Mouse (Mus musculus): ENCODE measurements at regions not wholly inside any gene's neighbourhood (a gene's known extent, or its start where the extent isn't known, plus 50 kb on each side); places are given as distances from the start of the nearest gene placed in this dataset.
A peak's percentile ranks its signal among the peaks of the same experiment; 100 is the strongest.

- intact Hi-C loops (cut with DNase I) = no loop called here
- no peak for DNase-seq
These were observed 55.3 kb upstream of the Plekha5 start for GRCm38 (mm10) chr6:140368354-140369069.

DNA sequence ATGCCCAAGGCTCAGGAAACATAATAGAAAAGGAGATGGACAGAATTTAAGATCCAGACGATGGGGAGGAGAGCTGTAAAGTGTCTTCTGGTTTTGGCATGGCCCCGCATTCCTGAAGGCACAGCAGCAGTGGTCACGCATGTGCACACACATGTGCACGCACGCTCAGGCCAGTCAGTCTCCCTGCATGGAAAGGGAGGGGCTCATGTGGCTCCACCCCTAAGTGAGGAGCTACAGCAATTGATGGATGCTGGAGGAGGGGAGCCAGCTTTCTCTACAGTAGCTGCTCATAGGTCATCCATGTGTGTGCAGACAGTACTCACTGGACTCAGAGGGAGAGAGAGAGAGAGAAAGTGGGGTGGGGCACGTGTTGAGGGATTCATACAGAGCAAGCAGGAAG, 56.6 kb upstream of the Plekha5 start:
- intact Hi-C loops (cut with DNase I) = no loop called here
- no peak for DNase-seq

GRCm38 (mm10) chr6:140366791-140367190, 57.1 kb upstream of the Plekha5 start:
- intact Hi-C loops (cut with DNase I) = no loop called here
- no peak for DNase-seq

GRCm38 (mm10) chr6:140360996-140361395, 62.9 kb upstream of the Plekha5 start:
- intact Hi-C loops (cut with DNase I) = no loop called here
- DNase-seq = no peak

- intact Hi-C loops (cut with DNase I) = no loop called here
- no peak for DNase-seq
These were observed 66.0 kb upstream of the Plekha5 start for GRCm38 (mm10) chr6:140357901-140358300.

- intact Hi-C loops (cut with DNase I) = no loop called here
- DNase-seq = no peak
These were observed 66.6 kb upstream of the Plekha5 start for GRCm38 (mm10) chr6:140357300-140357699.

DNA sequence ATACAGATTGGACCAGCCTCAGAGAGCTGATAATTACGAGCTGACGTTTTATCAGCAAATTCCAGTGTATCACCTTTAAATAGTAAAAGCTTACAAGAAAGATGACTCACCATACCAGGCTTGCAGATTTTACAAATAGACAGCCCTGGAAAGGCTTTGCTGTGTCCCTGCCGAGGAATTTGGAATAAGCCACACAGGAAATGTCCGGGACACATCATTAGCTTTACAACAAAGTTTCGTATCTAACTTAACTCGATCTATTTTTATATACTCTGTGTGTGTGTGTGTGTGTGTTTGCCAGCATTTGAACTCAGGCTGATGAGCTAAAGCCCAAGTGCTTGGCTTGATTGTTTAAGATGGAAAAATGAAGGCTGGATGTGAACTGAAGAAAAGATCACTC, 69.8 kb upstream of the Plekha5 start:
- DNase-seq = no peak
- intact Hi-C loops (cut with DNase I) = no loop called here

DNA sequence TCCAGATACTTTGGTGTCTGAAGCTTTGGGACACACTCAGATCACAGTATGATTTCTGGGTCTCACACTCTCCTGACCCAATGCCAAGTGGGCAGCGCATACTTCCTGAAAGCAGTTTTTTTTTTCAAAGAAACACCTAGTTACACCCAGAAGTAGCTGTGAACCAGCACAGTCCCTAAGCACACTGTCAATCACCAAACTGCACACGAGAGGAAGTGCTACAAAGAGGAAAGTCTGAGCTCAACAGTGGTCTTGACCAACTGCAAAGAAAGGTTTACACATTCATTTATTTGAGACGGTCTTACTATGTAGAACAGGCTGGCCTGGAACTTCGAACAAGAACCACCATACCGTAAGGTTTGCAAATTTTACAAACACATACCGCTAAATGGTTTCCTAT, 70.2 kb upstream of the Plekha5 start:
- intact Hi-C loops (cut with DNase I) = no loop called here
- DNase-seq = no peak

- intact Hi-C loops (cut with DNase I) = no loop called here
- no peak for DNase-seq
These were observed 72.3 kb upstream of the Plekha5 start for GRCm38 (mm10) chr6:140351365-140352095.

GRCm38 (mm10) chr6:140348578-140348977, 75.3 kb upstream of the Plekha5 start:
- intact Hi-C loops (cut with DNase I) = no loop called here
- DNase-seq = no peak

GRCm38 (mm10) chr6:140346929-140347328, 76.9 kb upstream of the Plekha5 start:
- no peak for DNase-seq
- intact Hi-C loops (cut with DNase I) = no loop called here

GRCm38 (mm10) chr6:140343638-140344037, 80.2 kb upstream of the Plekha5 start:
- intact Hi-C loops (cut with DNase I) = no loop called here
- DNase-seq = no peak

DNA sequence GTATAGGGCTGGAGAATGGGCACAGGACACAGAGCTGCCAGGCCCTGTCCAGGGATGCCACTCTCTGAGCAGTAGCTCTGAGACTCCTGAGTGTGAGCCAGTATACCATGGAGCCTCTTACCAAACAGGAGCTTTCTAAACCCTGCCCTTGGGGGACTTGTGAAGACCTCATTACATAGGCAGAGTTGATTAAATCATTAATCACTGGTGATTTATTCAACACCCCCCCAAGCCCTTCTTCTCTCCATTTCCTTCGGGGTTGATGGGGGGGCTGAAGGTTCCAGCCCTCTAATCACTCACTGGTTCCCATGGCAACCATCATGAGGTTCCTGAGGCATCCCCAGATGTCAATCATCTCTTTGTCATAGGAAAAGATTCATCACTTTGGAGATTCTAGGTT, 81.0 kb upstream of the Plekha5 start:
- intact Hi-C loops (cut with DNase I) = no loop called here

DNA sequence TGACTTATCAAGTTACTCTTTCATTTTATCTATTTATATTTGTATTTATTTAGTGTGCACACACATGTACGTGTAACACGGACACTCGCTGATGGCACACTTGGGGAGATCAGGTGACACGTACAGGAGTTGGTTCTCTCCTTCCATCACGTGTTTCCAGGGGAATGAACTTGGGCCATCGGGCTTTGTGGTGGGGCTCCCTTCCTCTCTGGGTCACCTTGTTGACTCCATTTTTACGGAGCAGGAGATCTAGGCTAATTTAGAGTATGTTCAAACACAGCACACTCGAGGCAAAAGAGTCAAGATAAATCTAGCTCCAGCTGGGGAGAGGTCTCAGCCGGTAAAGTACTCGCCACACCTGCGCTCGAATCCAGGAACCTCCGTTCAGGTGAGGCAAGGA, 84.1 kb upstream of the Plekha5 start:
- intact Hi-C loops (cut with DNase I) = no loop called here
- no peak for DNase-seq

More for the DNA sequence above, 81.0 kb upstream of the Plekha5 start:
- no peak for DNase-seq

- intact Hi-C loops (cut with DNase I) = no loop called here
- peak in 1 of 2 experiments; percentile 8 for DNase-seq
These were observed 85.7 kb upstream of the Plekha5 start for GRCm38 (mm10) chr6:140337897-140338749.

DNA sequence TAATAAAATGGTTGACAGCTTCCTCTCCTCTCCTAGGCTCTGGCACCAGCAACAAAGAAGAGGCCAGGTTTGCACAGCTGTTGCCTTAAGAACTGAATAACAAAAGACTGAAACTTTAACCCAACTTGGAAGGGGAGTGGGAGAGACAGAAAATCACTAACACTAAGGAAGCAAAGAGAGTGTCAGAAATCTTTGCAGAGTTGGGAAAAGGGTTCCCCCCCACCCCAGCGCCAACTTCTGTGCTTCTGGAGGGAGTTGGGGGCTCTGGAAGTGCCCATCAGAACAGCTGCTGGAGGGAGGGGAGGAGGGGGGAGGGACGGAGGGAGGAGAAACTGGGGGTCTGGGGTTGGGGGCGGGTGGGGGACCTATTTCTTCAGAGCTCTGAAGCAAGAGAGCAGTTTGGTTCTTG, 86.8 kb upstream of the Plekha5 start:
- DNase-seq = peak; percentile 5 to 36
- intact Hi-C loops (cut with DNase I) = no loop called here

- DNase-seq = no peak
- intact Hi-C loops (cut with DNase I) = no loop called here
These were observed 87.4 kb upstream of the Plekha5 start for GRCm38 (mm10) chr6:140336414-140336941.

- intact Hi-C loops (cut with DNase I) = no loop called here
These were observed 90.5 kb upstream of the Plekha5 start for GRCm38 (mm10) chr6:140333397-140333796.

GRCm38 (mm10) chr6:140308641-140309040, 115.2 kb upstream of the Plekha5 start:
- no peak for DNase-seq
- intact Hi-C loops (cut with DNase I) = no loop called here

More at GRCm38 (mm10) chr6:140333397-140333796, 90.5 kb upstream of the Plekha5 start:
- no peak for DNase-seq

- intact Hi-C loops (cut with DNase I) = no loop called here
- no peak for DNase-seq
These were observed 116.9 kb upstream of the Plekha5 start for GRCm38 (mm10) chr6:140306811-140307558.

Measured in heart, postnatal 14 days (tissue).